Mouse (Mus musculus): ENCODE data around the gene Ttc23l.
"Not testable (repeated sequence)": the region's sequence is repeated elsewhere in the genome, so short reads cannot be mapped to it uniquely, and the experiment has no call there.

DNA sequence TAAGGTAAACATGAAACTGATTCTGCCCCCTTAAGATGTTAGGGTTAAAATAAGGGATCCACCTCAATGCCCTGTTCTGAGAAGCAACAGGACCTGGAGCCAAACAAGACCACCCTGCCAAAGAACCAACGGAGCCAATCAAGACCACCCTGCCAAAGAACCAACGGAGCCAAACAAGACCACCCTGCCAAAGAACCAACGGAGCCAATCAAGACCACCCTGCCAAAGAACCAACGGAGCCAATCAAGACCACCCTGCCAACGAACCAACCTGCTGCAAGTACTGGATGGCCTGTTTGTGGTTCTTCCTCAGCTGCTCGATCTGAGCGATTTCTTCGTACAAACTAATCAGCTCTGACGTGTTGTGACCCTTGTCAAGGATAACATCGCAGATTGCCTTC is 25.1 kb downstream of the Ttc23l start:
- not testable (repeated sequence) for TF ChIP-seq CTCF (IDR thresholded peaks at IDR 0.05; ENCODE audit: borderline replicate concordance, extremely low read depth, insufficient read depth, insufficient read length); POLR2A (IDR thresholded peaks at IDR 0.05; ENCODE audit: borderline replicate concordance, extremely low read depth, insufficient read depth, insufficient read length, poor library complexity, severe bottlenecking)
